Mouse (Mus musculus) brain, embryonic 14.5 days (tissue): ENCODE measurements around the gene Sinhcaf.

ENCODE experiments used
- CTCF ChIP-seq: fragments of 200-500 bp; IDR thresholded peaks from 2 replicates; pipeline ENCODE4 v1.5.1; 2012; ENCODE audit warnings: inconsistent platforms, mild to moderate bottlenecking, moderate library complexity, borderline replicate concordance; ENCODE audit not compliant: insufficient read depth, insufficient read length; ENCODE audit errors: extremely low read depth
- POLR2A ChIP-seq: fragments of 200-500 bp; IDR thresholded peaks from 2 replicates; pipeline ENCODE4 v1.6.1; 2012; ENCODE audit warnings: mild to moderate bottlenecking, inconsistent platforms, borderline replicate concordance; ENCODE audit not compliant: poor library complexity, insufficient read depth, insufficient read length, severe bottlenecking; ENCODE audit errors: extremely low read depth

GRCm38 (mm10) chr6:148896507-148896851 lies 49.8 kb downstream of the Sinhcaf start:
- TF ChIP-seq CTCF (no peak), POLR2A (no peak)
